Mouse (Mus musculus) cerebellum, adult 9-10 months (tissue): ENCODE data around the gene Rims1.

Experiments
- DNase-seq: peaks from one replicate; pipeline ENCODE4 v3.0.0; 2022

The Rims1 gene

GRCm38 (mm10) chr1:22338914-22339313 lies 466.9 kb downstream of the Rims1 start:
- no peak for DNase-seq

DNA sequence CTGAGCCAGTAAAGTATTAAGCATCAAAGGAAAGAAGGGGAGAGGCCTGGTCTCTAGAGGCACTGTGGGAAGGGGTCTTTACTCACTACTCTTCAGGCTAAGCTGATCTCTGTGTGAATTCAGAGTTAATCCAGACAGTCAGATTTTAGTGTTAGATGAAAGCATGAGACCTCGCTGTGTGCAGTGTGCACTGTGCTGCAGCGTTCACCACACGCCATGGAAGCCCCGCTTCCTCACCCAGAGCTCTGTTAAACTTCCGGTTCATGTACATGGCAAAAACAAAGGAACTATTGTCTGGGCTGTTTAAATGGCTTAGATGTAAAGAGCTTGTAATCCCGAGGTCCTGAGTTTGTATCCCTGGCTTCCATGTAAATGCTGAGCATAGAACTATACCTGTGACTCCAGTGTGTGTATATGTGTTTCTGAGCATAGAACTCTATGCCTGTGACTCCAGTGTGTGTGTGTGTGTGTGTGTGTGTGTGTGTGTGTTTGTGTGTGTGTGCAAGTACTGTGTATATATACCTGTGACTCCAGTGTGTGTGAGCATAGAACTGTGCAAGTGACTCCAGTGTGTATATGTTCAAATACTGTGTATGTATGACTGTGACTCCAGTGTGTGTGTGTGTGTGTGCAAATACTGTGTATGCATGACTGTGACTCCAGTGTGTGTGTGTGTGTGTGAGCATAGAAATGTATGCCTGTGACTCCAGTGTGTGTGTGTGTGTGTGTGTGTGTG lies 484.7 kb downstream of the Rims1 start:
- no peak for DNase-seq

DNA sequence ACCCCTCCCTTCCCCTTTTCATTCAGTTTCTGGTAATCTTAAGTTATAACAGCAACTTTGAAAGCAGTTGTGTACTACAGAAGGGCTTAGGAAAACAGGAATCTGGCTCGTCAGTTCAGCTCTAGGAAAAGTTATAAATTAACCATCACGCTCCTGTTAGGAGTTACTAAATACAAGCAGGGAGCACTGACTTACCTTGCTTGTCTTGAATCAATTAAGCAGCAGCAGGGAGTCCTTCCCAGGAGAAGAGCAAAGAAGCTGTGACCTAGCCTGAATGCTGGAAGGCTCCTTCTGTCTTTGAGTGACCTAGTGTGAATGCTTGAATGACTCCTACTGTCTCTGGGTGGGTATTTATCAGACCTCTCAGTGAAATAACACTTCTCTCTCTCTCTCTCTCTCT lies 490.3 kb downstream of the Rims1 start:
- no peak for DNase-seq

DNA sequence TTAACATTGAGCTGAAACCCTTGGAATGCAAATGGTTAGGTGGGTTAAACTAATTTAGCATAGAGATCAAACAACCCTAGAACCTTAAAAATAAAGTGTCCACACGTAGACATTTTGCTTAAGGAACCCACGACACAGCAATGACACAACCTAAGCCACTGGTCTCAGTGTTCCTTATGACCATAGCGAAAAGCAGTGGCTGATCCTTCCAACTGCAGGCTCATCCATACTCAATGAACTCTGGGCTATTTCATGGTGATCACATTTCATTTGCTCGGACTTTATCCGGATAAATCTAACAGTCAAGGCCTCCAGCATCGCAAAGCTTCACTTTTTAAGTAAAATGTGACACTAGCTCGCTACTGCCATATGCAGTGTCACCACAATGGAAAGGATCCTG lies 494.3 kb downstream of the Rims1 start:
- DNase-seq = no peak

DNA sequence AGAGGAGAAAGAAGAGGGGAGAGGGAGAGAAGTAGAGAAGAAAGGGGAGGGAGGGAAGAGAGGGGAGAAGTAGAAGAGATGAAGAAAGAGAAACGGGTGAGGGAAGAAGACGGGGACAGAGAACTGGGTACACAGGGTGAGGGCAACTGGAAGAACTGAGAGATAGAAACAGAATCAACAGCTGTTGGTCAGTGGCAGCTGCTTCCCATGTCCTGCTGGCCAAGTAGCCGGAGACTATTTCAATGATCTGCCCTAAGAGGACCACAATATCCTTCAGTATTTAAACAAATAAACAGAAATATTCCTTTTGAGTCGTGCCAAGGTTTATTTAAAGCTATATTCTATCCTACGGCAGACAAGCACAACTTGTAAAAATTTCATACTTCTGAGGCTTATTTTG lies 499.3 kb downstream of the Rims1 start:
- no peak for DNase-seq

DNA sequence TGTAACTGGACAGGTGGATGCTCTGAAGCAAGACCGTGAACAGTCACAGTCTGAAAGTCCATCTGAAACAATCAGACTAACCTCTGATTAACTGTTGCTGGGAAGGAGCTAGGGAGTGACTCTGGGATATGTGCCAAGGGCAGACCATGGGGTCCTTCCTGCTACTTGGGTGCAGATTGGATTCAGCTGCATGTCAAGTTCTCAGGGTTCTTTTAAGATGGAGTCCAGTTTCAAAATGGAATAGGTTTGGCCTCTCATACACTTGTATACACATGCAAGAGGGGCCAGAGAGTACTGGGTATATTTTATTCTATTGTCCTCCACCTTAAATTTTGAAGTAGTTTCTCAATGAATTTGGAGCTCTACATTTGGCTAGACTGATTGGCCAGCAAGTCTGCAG lies 499.9 kb downstream of the Rims1 start:
- no peak for DNase-seq

GRCm38 (mm10) chr1:22293953-22294352 lies 511.8 kb downstream of the Rims1 start:
- no peak for DNase-seq

- DNase-seq = no peak
Observed at GRCm38 (mm10) chr1:22293310-22293709, 512.5 kb downstream of the Rims1 start.

DNA sequence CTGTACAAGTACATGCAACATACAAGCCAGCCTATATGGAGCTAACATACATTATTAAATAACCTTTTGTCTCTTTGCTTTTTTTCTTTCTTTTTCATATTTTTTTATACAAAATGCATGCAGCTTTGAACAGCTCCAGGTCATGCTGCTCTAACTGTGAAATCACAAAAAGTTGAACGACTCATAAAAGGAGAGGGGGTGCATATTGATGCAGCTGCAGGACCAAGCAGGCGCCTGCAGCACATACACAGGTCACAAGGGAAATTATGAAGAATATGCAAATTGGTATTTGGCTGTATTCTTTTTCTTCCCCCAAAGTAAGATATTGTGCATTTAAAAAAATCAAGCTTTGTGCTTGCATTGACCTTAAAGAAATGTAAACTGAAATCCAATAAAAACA lies 519.0 kb downstream of the Rims1 start:
- DNase-seq = no peak

DNA sequence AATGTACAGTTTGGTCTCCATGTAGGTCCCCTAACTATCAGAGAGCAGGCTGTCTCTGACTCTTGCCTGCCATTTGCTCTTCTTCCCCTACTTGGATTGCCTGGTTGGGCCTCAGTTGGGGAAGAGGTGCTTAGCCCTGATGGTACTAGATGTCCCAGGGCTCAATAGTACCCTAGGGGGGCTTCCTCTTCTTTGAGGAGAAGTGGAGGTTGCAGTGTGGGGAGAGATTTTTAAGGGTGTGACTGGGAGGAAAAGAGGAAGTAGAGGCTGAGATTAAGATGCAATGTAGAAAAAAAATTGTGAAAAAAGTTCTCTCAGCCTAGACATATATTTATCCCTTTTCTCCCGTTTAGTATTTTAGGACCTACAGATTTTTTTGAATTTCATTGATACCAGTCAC lies 525.8 kb downstream of the Rims1 start:
- DNase-seq = no peak

GRCm38 (mm10) chr1:22274081-22274480 lies 531.7 kb downstream of the Rims1 start:
- no peak for DNase-seq

GRCm38 (mm10) chr1:22270131-22270530 lies 535.7 kb downstream of the Rims1 start:
- DNase-seq = no peak

DNA sequence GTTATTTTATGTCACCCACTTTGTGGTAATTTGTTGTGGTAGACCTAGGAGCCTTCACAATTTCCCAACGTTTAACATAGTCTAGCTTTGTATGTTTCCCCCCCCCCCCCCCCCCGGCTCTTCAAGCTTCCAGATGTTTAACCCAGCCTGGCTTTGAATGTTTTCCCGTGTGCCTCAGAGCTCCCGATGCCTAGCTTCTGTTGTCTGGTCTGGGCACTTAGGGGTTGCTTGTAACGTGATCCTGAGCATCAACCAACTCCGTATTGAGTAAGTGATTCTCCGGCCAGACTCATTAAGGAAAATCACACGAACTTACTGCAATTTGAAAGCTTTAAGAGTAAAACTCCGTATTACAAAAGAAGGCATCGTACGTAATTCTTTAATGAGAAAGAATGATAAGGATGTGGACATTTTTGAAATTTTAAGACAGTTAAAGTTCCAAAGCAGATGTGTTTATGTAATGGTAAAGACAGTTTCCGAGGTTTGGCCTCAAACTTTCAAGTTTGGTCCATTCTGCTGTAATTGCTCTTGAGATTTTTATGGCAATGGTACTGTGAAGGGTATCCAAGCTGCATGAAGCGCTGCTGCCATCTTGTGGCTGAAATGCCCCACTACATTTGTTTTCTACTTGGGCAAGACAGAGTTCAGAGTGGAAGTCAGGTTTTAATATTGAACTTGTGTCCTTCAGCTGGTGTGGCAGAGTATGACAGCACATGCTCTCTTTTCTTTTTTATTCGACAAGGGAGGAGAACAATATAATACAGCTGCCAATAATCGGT lies 537.0 kb downstream of the Rims1 start:
- peak; percentile 82 for DNase-seq

GRCm38 (mm10) chr1:22266491-22266890 lies 539.3 kb downstream of the Rims1 start:
- no peak for DNase-seq

- no peak for DNase-seq
Observed at GRCm38 (mm10) chr1:22265528-22265927, 540.3 kb downstream of the Rims1 start.

DNA sequence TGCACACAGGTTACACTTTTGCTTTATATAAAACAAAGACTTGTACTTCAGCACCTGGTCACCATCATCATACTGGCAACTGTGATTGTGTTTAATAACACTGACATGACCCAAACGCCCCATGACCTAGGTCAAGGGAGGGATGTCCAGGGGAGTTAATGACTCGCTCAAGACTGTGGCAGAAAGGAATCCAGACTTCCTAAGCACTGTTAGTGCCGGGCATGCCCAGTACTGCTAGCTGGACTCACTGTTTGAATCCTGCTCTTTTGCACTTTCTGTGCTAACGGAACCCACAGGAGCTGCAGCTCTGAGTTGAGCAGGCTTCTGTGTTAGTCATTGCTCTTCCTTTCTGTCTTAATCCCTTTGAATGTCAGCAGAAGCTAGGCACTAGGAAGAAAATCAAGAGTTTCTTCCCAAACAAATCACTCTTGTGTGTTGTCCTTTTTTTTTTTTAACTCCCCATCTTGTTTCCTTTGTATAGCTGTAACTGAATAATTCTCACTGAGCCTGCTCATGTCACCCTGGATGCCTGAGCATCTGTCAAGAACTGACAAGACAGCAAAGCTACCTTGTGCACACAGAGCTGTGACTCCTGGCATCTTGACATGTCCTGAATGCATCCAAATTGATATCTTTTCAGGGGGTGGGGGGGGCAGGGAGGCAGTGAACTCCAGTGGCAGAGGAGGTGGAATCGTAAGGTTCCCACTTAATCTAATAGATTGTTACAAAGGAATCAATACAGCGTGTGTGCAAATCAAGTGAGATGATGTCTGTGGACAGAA lies 543.4 kb downstream of the Rims1 start:
- DNase-seq = no peak

- DNase-seq = peak; percentile 51
Observed at GRCm38 (mm10) chr1:22261702-22262101, 544.1 kb downstream of the Rims1 start.

DNA sequence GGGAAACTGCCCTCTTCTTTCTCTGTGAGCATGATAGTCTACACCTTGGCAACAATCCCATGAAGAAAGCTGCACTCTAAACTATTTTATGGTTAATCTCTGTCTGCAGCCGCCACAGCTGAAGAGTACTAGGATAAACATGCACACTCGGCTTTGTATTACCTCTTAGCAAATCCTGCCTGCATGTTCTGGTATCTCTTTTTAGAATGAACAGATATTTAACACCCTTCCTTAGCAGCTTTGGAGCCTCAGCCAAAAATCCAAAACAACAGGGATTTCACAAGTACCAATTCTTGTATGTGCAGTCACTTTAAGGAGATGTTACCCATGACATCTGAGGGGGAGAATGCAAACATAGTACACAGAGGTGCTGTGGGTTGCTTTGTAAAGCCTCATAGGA lies 545.5 kb downstream of the Rims1 start:
- DNase-seq = no peak

DNA sequence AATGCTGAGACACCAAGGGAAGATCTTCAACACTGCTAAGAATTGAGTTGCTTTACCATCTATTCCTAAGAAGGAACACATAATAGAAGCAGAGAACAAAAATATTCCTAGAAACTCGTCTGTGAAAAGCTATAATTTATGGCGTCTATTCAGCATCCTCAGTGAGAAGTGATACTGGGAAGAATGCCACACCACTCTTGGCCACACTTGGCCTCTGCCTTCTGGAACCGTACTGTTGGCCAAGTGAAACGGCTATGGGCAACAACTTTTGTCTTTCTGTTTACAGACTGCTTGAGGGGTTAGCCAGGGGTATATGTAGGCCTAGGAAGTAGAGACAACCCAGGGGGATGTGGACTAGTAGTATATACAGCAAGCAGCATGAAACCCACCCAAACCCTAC lies 547.4 kb downstream of the Rims1 start:
- DNase-seq = no peak

DNA sequence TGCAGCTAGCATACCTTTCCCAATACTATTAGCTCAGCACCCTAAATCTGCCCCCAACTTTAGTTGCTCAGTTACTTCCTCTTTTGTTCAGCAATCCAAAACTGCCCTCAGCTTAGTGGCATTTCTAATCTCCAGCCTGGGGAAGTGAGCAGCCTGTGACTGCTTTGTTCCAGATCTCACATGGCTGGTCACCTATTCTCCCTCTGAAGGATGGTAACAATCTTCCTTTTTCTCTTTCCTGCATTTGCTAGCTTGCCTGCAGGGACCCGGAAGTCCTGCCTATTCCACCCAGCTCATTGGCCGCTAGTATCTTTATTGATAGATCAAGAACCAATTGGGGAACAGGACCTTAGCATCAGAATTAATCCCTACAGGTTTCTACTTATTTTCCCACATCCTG lies 551.5 kb downstream of the Rims1 start:
- DNase-seq = no peak

DNA sequence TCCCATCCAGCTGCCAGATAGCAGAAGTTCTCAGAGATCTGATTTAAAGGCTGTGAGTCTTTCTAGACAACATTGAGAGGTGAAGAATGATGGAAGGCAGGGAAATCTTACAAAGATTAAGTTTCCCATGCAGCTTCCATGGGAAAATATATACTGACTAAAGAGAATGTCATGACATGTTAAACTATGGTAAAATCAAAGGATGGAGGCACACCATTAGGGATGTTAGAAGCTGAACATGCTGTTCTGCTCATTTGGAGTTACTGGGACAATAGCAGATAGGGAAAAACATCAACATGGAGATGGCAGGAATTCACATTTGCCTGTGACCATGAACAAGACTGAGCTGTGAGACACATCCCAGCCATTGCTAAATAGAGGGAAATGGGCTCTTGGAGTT lies 552.9 kb downstream of the Rims1 start:
- no peak for DNase-seq

DNA sequence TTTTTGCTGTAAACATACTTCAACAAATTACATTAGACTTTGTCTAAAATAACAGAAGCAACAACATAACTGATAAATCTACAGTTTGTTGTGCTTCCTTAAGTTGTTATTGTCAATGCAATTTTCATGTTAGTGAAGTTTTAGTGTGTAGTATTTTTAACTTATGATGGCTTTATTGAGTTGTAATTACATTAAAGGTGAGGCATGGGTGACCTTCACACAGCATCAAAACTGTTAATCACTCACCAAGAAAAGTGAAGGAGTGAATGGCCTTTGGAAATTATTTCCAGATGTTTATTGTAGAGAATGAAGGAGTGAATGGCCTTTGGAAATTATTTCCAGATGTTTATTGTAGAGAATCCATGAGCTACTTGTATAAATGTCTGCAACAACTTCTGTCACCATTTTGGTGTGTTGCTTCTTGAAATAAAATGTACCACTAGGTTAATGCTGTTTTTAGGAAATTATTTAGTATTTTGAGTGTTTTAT lies 556.9 kb downstream of the Rims1 start:
- no peak for DNase-seq

DNA sequence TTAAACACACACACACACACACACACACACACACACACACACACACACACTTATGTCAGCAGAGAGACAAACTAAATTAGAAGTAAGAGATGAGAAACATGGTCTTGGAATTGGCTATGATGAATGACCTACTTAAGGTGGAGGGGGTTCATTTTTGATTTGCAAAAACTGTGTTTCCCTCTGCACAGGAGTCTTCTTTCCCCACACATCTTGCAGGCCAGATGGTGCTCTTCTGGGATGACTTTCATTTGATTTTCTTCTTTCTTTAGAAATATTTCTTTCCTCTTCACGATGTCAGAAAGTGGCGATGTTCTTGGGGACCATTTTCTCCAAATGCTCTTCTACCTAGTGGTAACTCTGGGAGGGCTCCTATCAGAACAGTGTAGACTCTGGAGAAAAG lies 560.0 kb downstream of the Rims1 start:
- no peak for DNase-seq
